Mouse (Mus musculus) heart, adult 2 months (tissue): ENCODE data around the gene Gng10. TPM values are rescaled to one million over a fixed set of nuclear protein-coding genes. Genes with fewer than 3 reads are reported as not detected.

Experiments used
- DNase-seq, 2 experiments: peaks; one replicate each; pipeline ENCODE4 v3.0.0; 2021
- H3K27ac ChIP-seq: fragments of 200-600 bp; 2 replicates; pipeline ENCODE4 v1.8.1; 2022
- H3K27me3 ChIP-seq: fragments of 200-500 bp; 2 replicates; pipeline ENCODE4 v1.6.1; 2012; ENCODE audit warnings: mild to moderate bottlenecking, low read length, inconsistent platforms, mixed read lengths; ENCODE audit not compliant: control insufficient read depth, insufficient read depth
- H3K36me3 ChIP-seq: fragments of 200-500 bp; 2 replicates; pipeline ENCODE4 v1.6.1; 2012; ENCODE audit warnings: low read length, inconsistent platforms; ENCODE audit not compliant: control insufficient read depth, insufficient read depth
- H3K4me1 ChIP-seq: fragments of 200-500 bp; 2 replicates; pipeline ENCODE4 v1.6.1; 2011; ENCODE audit warnings: low read length; ENCODE audit not compliant: control insufficient read depth, insufficient read depth
- H3K4me3 ChIP-seq: fragments of 200-600 bp; 2 replicates; pipeline ENCODE4 v1.8.1; 2022
- H3K79me2 ChIP-seq: fragments of 200-500 bp; replicated peaks from 2 replicates; pipeline ENCODE4 v1.6.1; 2012; ENCODE audit warnings: mild to moderate bottlenecking, inconsistent platforms, low read length, moderate library complexity, mixed read lengths; ENCODE audit not compliant: control insufficient read depth, insufficient read depth
- H3K9ac ChIP-seq: fragments of 200-500 bp; 2 replicates; pipeline ENCODE4 v1.6.1; 2012; ENCODE audit warnings: low read depth, mild to moderate bottlenecking, control low read depth, inconsistent platforms, low read length, mixed read lengths
- CTCF ChIP-seq: fragments of 200-600 bp; IDR thresholded peaks from 2 replicates; pipeline ENCODE4 v1.8.1; 2022; ENCODE audit warnings: antibody characterized with exemption, mild to moderate bottlenecking, moderate library complexity
- EP300 ChIP-seq: fragments of 200-500 bp; IDR thresholded peaks from 2 replicates; pipeline ENCODE4 v1.6.1; 2011; ENCODE audit warnings: low read depth, low read length, control low read depth; ENCODE audit not compliant: insufficient read depth
- POLR2A ChIP-seq: fragments of 200-500 bp; IDR thresholded peaks from 2 replicates; pipeline ENCODE4 v1.6.1; 2011; ENCODE audit warnings: mild to moderate bottlenecking, low read depth, low read length, control low read depth; ENCODE audit not compliant: insufficient read depth
- WGBS: fragments of 180-500 bp; shearing (Covaris S2); methylation state at CpG from one replicate; pipeline ENCODE4 v1.1.7; 2018; 5-methylcytosine and 5-hydroxymethylcytosine counted together
- intact Hi-C: fragments of 180-260 bp; cut with DNase I; formaldehyde crosslinking; loops from one replicate; pipeline ENCODE4 v1.15.1; 2025
- polyA plus RNA-seq: library from polyadenylated mRNA; depleted of rRNA; stranded (reverse); fragments of >200 nt; gene quantifications from 2 replicates; pipeline ENCODE4 v1.2.3, GENCODE M21; 2012
- total RNA-seq, 2 experiments: library from RNA; stranded (reverse); gene quantifications; 2 replicates each; pipeline ENCODE4 v1.2.3; 2021

Gene Gng10
- total and polyA plus RNA-seq, 3 experiments = 10.4 to 13.6 (median 13.6) TPM

- TF ChIP-seq CTCF (no peak), POLR2A (no peak), EP300 (no peak)
- Histone ChIP-seq H3K79me2 (peaks cover 5% of the 10 kb centered on the region; the same call in 1 of the 2 replicates), H3K4me1 (peaks cover 11% of the 10 kb centered on the region), H3K27ac (no peak overlapping the region), H3K4me3 (no peak overlapping the region), H3K27me3 (no peaks in the 10 kb centered on the region), H3K36me3 (peaks cover 9% of the 10 kb centered on the region), H3K9ac (no peak overlapping the region)
- 74% methylated on average over 5 of the region's 5 CpGs for WGBS
- intact Hi-C loops = loop anchor here (10.0 kb wide), 2 partner anchors 537 to 1053 kb away; partner anchors contain the start of genes Ptbp3 and Txn1
- no peak for DNase-seq
Observed at GRCm38 (mm10) chr4:59007974-59008373, 26.9 kb upstream of the Gng10 start.

- WGBS = 74% methylated on average over 7 of the region's 7 CpGs
- no peaks in the 10 kb centered on the region; the same call in 1 of the 2 replicates for H3K27me3 ChIP-seq
- no peak for TF ChIP-seq POLR2A
- TF ChIP-seq EP300 = no peak
- TF ChIP-seq CTCF = no peak
Observed at GRCm38 (mm10) chr4:59009186-59009585, 25.7 kb upstream of the Gng10 start.

GRCm38 (mm10) chr4:59009696-59010095, 25.2 kb upstream of the Gng10 start:
- intact Hi-C loops = loop anchor here (10.0 kb wide), 2 partner anchors 535 to 1055 kb away; partner anchors contain the start of genes Ptbp3 and Txn1
- TF ChIP-seq CTCF (no peak), EP300 (no peak), POLR2A (no peak)
- Histone ChIP-seq H3K4me1 (peaks cover 15% of the 10 kb centered on the region), H3K9ac (no peak overlapping the region), H3K27me3 (no peaks in the 10 kb centered on the region; the same call in 1 of the 2 replicates), H3K79me2 (peaks cover 10% of the 10 kb centered on the region; the same call in 1 of the 2 replicates), H3K27ac (no peak overlapping the region), H3K36me3 (peaks cover 10% of the 10 kb centered on the region), H3K4me3 (no peak overlapping the region)
- WGBS = 62% methylated on average over 4 of the region's 4 CpGs
- no peak for DNase-seq

More at GRCm38 (mm10) chr4:59009186-59009585, 25.7 kb upstream of the Gng10 start:
- Histone ChIP-seq H3K27ac (no peak overlapping the region), H3K9ac (no peak overlapping the region), H3K4me1 (peaks cover 15% of the 10 kb centered on the region), H3K79me2 (peaks cover 9% of the 10 kb centered on the region; the same call in 1 of the 2 replicates), H3K4me3 (no peak overlapping the region), H3K36me3 (peaks cover 10% of the 10 kb centered on the region)
- intact Hi-C loops = loop anchor here (10.0 kb wide), 2 partner anchors 536 to 1054 kb away; partner anchors contain the start of genes Ptbp3 and Txn1
- no peak for DNase-seq

GRCm38 (mm10) chr4:59011446-59011845, 23.4 kb upstream of the Gng10 start:
- H3K4me3 ChIP-seq = no peak overlapping the region
- peaks cover 8% of the 10 kb centered on the region for H3K36me3 ChIP-seq
- H3K9ac ChIP-seq = no peak overlapping the region
- TF ChIP-seq CTCF (no peak), EP300 (no peak), POLR2A (no peak)
- 27% methylated on average over 3 of the region's 3 CpGs for WGBS
- H3K27me3 ChIP-seq = no peaks in the 10 kb centered on the region; the same call in 1 of the 2 replicates
- no peak overlapping the region for H3K27ac ChIP-seq
- peaks cover 13% of the 10 kb centered on the region for H3K4me1 ChIP-seq
- H3K79me2 ChIP-seq = peaks cover 11% of the 10 kb centered on the region
- DNase-seq = no peak
- intact Hi-C loops = no loop called here

GRCm38 (mm10) chr4:59015181-59015580, 19.7 kb upstream of the Gng10 start:
- Histone ChIP-seq H3K27me3 (no peaks in the 10 kb centered on the region; the same call in 1 of the 2 replicates), H3K4me1 (peaks cover 9% of the 10 kb centered on the region), H3K27ac (no peak overlapping the region), H3K9ac (no peak overlapping the region), H3K36me3 (peaks cover 8% of the 10 kb centered on the region), H3K79me2 (peaks cover 11% of the 10 kb centered on the region), H3K4me3 (no peak overlapping the region)
- no peak for DNase-seq
- intact Hi-C loops = no loop called here
- 81% methylated on average over 3 of the region's 3 CpGs for WGBS
- TF ChIP-seq CTCF = no peak

GRCm38 (mm10) chr4:59016922-59017321, 18.0 kb upstream of the Gng10 start:
- Histone ChIP-seq H3K27ac (no peak overlapping the region), H3K9ac (no peak overlapping the region), H3K4me1 (peaks cover 4% of the 10 kb centered on the region), H3K27me3 (no peaks in the 10 kb centered on the region; the same call in 1 of the 2 replicates), H3K79me2 (peaks cover 9% of the 10 kb centered on the region), H3K4me3 (no peak overlapping the region), H3K36me3 (peaks cover 6% of the 10 kb centered on the region)
- intact Hi-C loops = no loop called here
- WGBS = 82% methylated on average over 2 of the region's 2 CpGs
- TF ChIP-seq POLR2A (no peak), EP300 (no peak), CTCF (no peak)
- DNase-seq = no peak
